Mouse (Mus musculus) layer of hippocampus, postnatal 10 days (tissue): Measurements from ENCODE around the gene Dennd1a. TPM values are rescaled to one million over a fixed set of nuclear protein-coding genes. Genes with fewer than 3 reads are reported as not detected.

Experiments used
- DNase-seq, 2 experiments: peaks; one replicate each; pipeline ENCODE4 v3.0.0; 2021; ENCODE audit warnings: low spot score in 2 of 2
- microRNA-seq, 2 experiments: library from miRNA; unstranded; fragments of <30 nt; microRNA quantifications; one replicate each; pipeline ENCODE4 v1.2.0; 2021
- total RNA-seq, 2 experiments: library from RNA; stranded (reverse); gene quantifications; 2 replicates each; pipeline ENCODE4 v1.2.3; 2021

Gene Dennd1a
- total RNA-seq, 2 experiments from 2014 or later, result 71.8 to 72.8 TPM

DNA sequence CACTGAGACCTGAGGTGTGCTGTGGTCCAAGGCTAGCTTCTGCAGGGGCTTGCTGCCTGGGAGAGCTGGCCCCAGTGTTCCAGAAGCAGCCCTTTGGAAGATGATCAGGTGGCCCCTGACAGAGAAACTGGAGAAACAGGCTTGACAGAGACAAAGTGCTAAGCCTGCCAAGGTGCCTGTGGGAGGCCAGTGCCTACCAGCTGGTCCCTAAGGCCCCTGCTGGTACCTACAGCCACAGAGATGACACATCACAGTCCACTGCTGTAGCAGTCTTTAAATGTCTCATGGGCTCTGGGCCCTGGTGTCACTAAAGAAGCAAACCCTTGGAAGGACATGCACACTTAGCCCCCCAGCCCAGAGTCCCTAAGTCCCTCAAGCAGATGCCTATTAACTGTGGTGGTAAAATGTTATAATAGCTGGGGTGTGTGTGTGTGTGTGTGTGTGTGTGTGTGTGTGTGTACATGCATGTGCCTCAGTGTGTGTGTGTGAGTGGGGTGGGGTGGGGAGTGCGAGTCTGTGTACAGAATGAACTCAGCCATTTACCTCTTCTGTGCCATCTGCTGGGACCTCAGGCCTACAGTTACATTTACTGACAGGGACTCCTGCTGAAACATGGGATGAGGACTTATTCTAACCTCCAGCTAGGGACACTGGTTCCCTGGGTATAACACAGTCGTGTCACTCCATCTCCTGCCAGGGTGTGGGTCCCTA is 530.8 kb downstream of the Dennd1a start:
- DNase-seq, result no peak

DNA sequence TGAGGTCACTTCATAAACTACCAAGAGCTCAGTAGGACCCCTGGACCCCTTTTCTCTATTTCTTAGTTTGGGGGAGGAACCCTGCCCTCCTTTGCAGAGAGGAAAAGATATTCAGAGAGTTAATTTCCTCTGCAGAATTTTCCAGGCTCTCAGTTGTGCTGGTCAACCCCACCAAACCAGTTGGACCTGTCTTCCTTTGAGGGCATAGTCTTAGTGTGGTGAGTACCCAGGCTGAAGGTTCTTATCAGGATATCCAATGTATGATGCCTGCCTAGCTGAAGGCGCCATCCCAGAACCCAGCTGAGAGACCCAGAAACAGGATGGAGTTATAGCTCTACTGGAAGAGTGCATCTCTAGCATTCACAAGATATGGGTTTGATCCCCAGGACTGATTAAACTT is 536.1 kb downstream of the Dennd1a start:
- no peak for DNase-seq

GRCm38 (mm10) chr2:37749323-37749722 is 537.9 kb downstream of the Dennd1a start:
- DNase-seq, result no peak

Small RNA genes lying within 50 kb of the gene (microRNA-seq; reads per million reads assigned to microRNA genes)
- 0 reads per million in 2 experiments for gene Gm44455

Other genes with a start within 250 kb of the Dennd1a start
- 100 to 1,000 TPM; 104 to 105 TPM for gene Lhx2, start 51.9 kb upstream of the Dennd1a start, total RNA-seq
- 10 to 100 TPM; 43.8 to 49.7 TPM for gene Nek6, start 224.3 kb upstream of the Dennd1a start, total RNA-seq